Mouse (Mus musculus) small intestine, adult 2 months (tissue): ENCODE measurements around the gene Dclk3.

Experiments
- CTCF ChIP-seq: fragments of 200-500 bp; IDR thresholded peaks from 2 replicates; pipeline ENCODE4 v1.5.1; 2012; ENCODE audit warnings: low read depth, mild to moderate bottlenecking, control low read depth, inconsistent platforms, low read length, moderate library complexity, mixed read lengths; ENCODE audit not compliant: insufficient replicate concordance, insufficient read length; ENCODE audit errors: extremely low read depth
- POLR2A ChIP-seq: fragments of 200-500 bp; IDR thresholded peaks from 2 replicates; pipeline ENCODE4 v1.6.1; 2012; ENCODE audit warnings: low read depth, mild to moderate bottlenecking, control low read depth, inconsistent platforms, low read length, moderate library complexity

- TF ChIP-seq POLR2A (no peak), CTCF (no peak)
Observed at GRCm38 (mm10) chr9:111441151-111441550, 2.3 kb downstream of the Dclk3 start.
